Mouse (Mus musculus) kidney, embryonic 16.5 days (tissue): ENCODE measurements around the gene Ccdc17. TPM values are rescaled to one million over a fixed set of nuclear protein-coding genes. Genes with fewer than 3 reads are reported as not detected.

Experiments
- ATAC-seq: fragments of 200-750 bp; cut with Nextera tagmentation; 2 replicates; pipeline ENCODE4 v1.8.0; 2017; ENCODE audit warnings: moderate TSS enrichment; ENCODE audit not compliant: low FRiP score, low TSS enrichment
- H3K27ac ChIP-seq: fragments of 300-500 bp; sonication (generic); 2 replicates; pipeline ENCODE4 v1.5.1; 2014; ENCODE audit warnings: low read length
- H3K27me3 ChIP-seq: fragments of 300-500 bp; sonication (generic); 2 replicates; pipeline ENCODE4 v1.6.1; 2014; ENCODE audit warnings: low read length, control low read depth, mixed read lengths; ENCODE audit not compliant: insufficient read depth
- H3K36me3 ChIP-seq: fragments of 300-500 bp; sonication (generic); 2 replicates; pipeline ENCODE4 v1.6.1; 2014; ENCODE audit warnings: low read length, control low read depth, mixed read lengths; ENCODE audit not compliant: insufficient read depth
- H3K4me1 ChIP-seq: fragments of 300-500 bp; sonication (generic); 2 replicates; pipeline ENCODE4 v1.6.1; 2014; ENCODE audit warnings: low read length, control low read depth, mixed read lengths; ENCODE audit not compliant: insufficient read depth
- H3K4me2 ChIP-seq: fragments of 300-500 bp; sonication (generic); replicated peaks from 2 replicates; pipeline ENCODE4 v1.6.1; 2014; ENCODE audit warnings: low read depth, low read length
- H3K4me3 ChIP-seq: fragments of 300-500 bp; sonication (generic); 2 replicates; pipeline ENCODE4 v1.5.1; 2014; ENCODE audit warnings: mild to moderate bottlenecking, low read length
- H3K9ac ChIP-seq: fragments of 300-500 bp; sonication (generic); replicated peaks from 2 replicates; pipeline ENCODE4 v1.6.1; 2014; ENCODE audit warnings: low read length
- H3K9me3 ChIP-seq: fragments of 300-500 bp; sonication (generic); 2 replicates; pipeline ENCODE4 v1.6.1; 2016; ENCODE audit warnings: low read length, control low read depth
- WGBS: fragments of 180-500 bp; shearing (Covaris S2); extraction: QIAGEN DNeasy Blood & Tissue Kit; methylation state at CpG from one replicate; pipeline ENCODE4 v1.1.7; 2014; 5-methylcytosine and 5-hydroxymethylcytosine counted together
- polyA plus RNA-seq: library from polyadenylated mRNA; unstranded; fragments of >200 nt; fragmentation: Nextera tagmentation; extraction: Ambion mirVana; gene quantifications from 2 replicates; pipeline ENCODE4 v1.2.1, GENCODE M21; 2015

Ccdc17 gene
- polyA plus RNA-seq, 1 experiment from 2014 or later: 5.2 TPM

DNA sequence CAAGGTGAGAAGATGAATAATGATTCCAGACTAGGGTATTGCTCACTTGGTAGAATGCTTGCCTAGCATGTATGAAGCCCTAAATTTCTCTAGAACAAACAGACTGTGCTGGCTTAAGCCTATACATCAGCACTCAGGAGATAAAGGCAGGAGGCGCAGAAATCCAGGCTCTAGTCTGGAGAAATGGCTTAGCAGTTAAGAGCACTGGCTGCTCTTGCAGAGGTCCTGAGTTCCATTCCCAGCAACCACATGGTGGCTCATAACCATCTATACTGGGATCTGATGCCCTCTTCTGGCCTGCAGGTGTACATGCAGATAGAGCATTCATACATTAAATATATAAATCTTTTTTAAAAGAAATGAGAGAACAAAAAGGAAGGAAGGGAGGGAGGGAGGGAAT, 45.6 kb downstream of the Ccdc17 start:
- peaks cover 68% of the 10 kb centered on the region for H3K36me3 ChIP-seq
- 88% methylated on average over 1 of the region's 1 CpGs for WGBS
- H3K4me1 ChIP-seq: peaks cover 4% of the 10 kb centered on the region; the same call in 1 of the 2 replicates
- ATAC-seq: no peak
- no peak overlapping the region for H3K9ac ChIP-seq
- no peak overlapping the region for H3K4me3 ChIP-seq
- H3K27me3 ChIP-seq: no peaks in the 10 kb centered on the region
- no peak overlapping the region for H3K4me2 ChIP-seq
- no peaks in the 10 kb centered on the region for H3K9me3 ChIP-seq
- no peak overlapping the region for H3K27ac ChIP-seq

DNA sequence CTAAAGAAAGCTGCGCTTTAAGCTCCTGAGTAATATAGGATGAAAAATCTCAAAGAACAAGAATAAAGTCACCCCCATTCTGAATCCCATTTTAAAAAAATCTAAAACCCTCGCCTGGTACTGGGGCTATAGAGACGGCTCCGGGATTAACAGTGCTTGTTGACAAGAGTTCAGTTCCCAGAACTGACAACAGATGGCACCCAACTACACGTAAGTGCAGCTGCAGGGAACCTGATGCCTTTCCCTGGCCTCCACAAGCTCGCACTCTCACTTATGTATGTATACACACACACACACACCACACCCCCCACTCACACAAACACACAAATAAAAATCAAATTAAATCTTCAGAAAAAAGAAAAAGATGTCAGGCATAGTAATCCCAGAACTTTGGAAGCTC, 47.9 kb downstream of the Ccdc17 start:
- Histone ChIP-seq H3K4me1 (peaks cover 15% of the 10 kb centered on the region; the same call in 1 of the 2 replicates), H3K27me3 (no peaks in the 10 kb centered on the region), H3K4me3 (no peak overlapping the region), H3K4me2 (no peak overlapping the region), H3K36me3 (peaks cover 55% of the 10 kb centered on the region), H3K27ac (no peak overlapping the region), H3K9ac (no peak overlapping the region), H3K9me3 (no peaks in the 10 kb centered on the region)
- 0 out of 2 replicates have a peak, but pooled peaks have one; percentile 23 for ATAC-seq
- WGBS: 56% methylated on average over 6 of the region's 6 CpGs

- Histone ChIP-seq H3K27me3 (no peaks in the 10 kb centered on the region), H3K36me3 (peaks cover 49% of the 10 kb centered on the region), H3K4me1 (peaks cover 25% of the 10 kb centered on the region), H3K9ac (no peak overlapping the region), H3K4me3 (no peak overlapping the region), H3K9me3 (no peaks in the 10 kb centered on the region), H3K27ac (no peak overlapping the region; the same call in 1 of the 2 replicates), H3K4me2 (no peak overlapping the region)
- 79% methylated on average over 7 of the region's 7 CpGs for WGBS
- ATAC-seq: no peak
Observed at GRCm38 (mm10) chr4:116645624-116646023, 49.2 kb downstream of the Ccdc17 start.

DNA sequence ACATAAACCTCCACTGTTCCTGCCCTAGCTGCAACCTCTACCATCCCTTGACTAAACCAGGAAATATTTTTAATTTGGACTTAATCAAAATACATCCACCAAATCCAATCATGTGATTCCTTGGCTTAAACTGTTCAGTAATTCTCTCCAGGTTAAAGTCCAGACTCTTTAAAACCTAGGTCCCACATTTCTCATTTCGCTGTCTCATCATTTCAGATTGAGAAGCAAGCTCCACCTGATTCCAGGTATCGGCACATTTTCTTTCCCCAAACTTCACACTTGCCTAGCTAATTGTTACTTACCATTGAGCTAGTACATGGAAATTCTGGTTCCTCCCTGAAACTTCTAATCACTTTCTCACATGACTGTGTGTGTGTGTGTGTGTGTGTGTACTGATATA, 53.0 kb downstream of the Ccdc17 start:
- Histone ChIP-seq H3K4me3 (peak overlapping the region; percentile 82; the same call in 1 of the 2 replicates), H3K36me3 (peaks cover 20% of the 10 kb centered on the region), H3K9ac (no peak overlapping the region), H3K4me2 (peak overlapping the region; percentile 78), H3K9me3 (no peaks in the 10 kb centered on the region), H3K27me3 (no peaks in the 10 kb centered on the region), H3K4me1 (peaks cover 30% of the 10 kb centered on the region), H3K27ac (no peak overlapping the region)
- ATAC-seq: no peak
- 94% methylated on average over 2 of the region's 2 CpGs for WGBS

Other genes with a start within 250 kb of the Ccdc17 start
- gene Mast2, start 132.5 kb upstream of the Ccdc17 start, polyA plus RNA-seq: 10.7 and 11.7 TPM in 2 replicates
- gene Ipp, start 89.1 kb upstream of the Ccdc17 start, polyA plus RNA-seq: 17.4 and 19.3 TPM in 2 replicates
- 23.0 and 25.4 TPM in 2 replicates for gene Tmem69, start 40.7 kb upstream of the Ccdc17 start, polyA plus RNA-seq
- gene Gpbp1l1, start 39.0 kb upstream of the Ccdc17 start, polyA plus RNA-seq: 37.3 and 42.4 TPM in 2 replicates
- gene Nasp, start 31.3 kb downstream of the Ccdc17 start, polyA plus RNA-seq: 144 and 169 TPM in 2 replicates
- gene Akr1a1, start 55.0 kb downstream of the Ccdc17 start, polyA plus RNA-seq: 869 and 947 TPM in 2 replicates
- gene Prdx1, start 88.9 kb downstream of the Ccdc17 start, polyA plus RNA-seq: 1,468 and 1,536 TPM in 2 replicates
- gene Mmachc, start 111.8 kb downstream of the Ccdc17 start, polyA plus RNA-seq: 27.0 and 30.6 TPM in 2 replicates
- 28.8 and 40.2 TPM in 2 replicates for gene Ccdc163, start 111.9 kb downstream of the Ccdc17 start, polyA plus RNA-seq
- 8.2 and 9.2 TPM in 2 replicates for gene Tesk2, start 124.3 kb downstream of the Ccdc17 start, polyA plus RNA-seq
- gene Toe1, start 211.0 kb downstream of the Ccdc17 start, polyA plus RNA-seq: 41.9 and 42.8 TPM in 2 replicates
- 19.0 and 22.6 TPM in 2 replicates for gene Mutyh, start 211.1 kb downstream of the Ccdc17 start, polyA plus RNA-seq
- gene Hpdl, start 225.1 kb downstream of the Ccdc17 start, polyA plus RNA-seq: 1.9 and 2.0 TPM in 2 replicates